Mouse (Mus musculus) ES-E14 (cell line): Measurements from ENCODE around the gene Ntrk3. TPM values are rescaled to one million over a fixed set of nuclear protein-coding genes. Genes with fewer than 3 reads are reported as not detected.
A peak's percentile ranks its signal among the peaks of the same experiment; 100 is the strongest.

Experiments used
- DNase-seq: peaks from one replicate; pipeline ENCODE4 v3.0.0-alpha.2; 2013; ENCODE audit warnings: low read depth, low spot score
- H3K27ac ChIP-seq: 2 replicates; pipeline ENCODE4 v1.5.1; 2012; ENCODE audit warnings: low read depth, mild to moderate bottlenecking, low read length, moderate library complexity, mixed read lengths; ENCODE audit not compliant: poor library complexity, insufficient read depth, severe bottlenecking
- H3K36me3 ChIP-seq: 2 replicates; pipeline ENCODE4 v1.6.1; 2012; ENCODE audit warnings: mild to moderate bottlenecking, low read length, moderate library complexity, mixed read lengths; ENCODE audit not compliant: control insufficient read depth, poor library complexity, insufficient read depth, severe bottlenecking
- H3K4me1 ChIP-seq, 2 experiments: fragments of 150-350 bp in 1 of 2; sonication (generic) in 1 of 2; 2 replicates each; pipeline ENCODE4 v1.6.1; 2012; ENCODE audit warnings: low read length in 2 of 2, mild to moderate bottlenecking in 1 of 2, mixed read lengths in 1 of 2; ENCODE audit not compliant: control insufficient read depth in 2 of 2, insufficient read depth in 2 of 2, poor library complexity in 1 of 2
- H3K4me3 ChIP-seq, 2 experiments: fragments of 150-350 bp in 1 of 2; sonication (generic) in 1 of 2; 2 replicates each; pipeline ENCODE4 v1.5.1; 2012; ENCODE audit warnings: low read length in 2 of 2, low read depth in 1 of 2, mild to moderate bottlenecking in 1 of 2, mixed read lengths in 1 of 2; ENCODE audit not compliant: insufficient read depth in 1 of 2, poor library complexity in 1 of 2, severe bottlenecking in 1 of 2
- H3K9ac ChIP-seq: 2 replicates; pipeline ENCODE4 v1.6.1; 2012; ENCODE audit warnings: low read depth, mild to moderate bottlenecking, low read length, mixed read lengths; ENCODE audit not compliant: poor library complexity, insufficient read depth, severe bottlenecking
- H3K9me3 ChIP-seq: fragments of 150-350 bp; sonication (generic); 2 replicates; pipeline ENCODE4 v1.6.1; 2012; ENCODE audit warnings: low read depth, mild to moderate bottlenecking, low read length; ENCODE audit not compliant: control insufficient read depth, insufficient read depth
- CHD2 ChIP-seq: IDR thresholded peaks from 2 replicates; pipeline ENCODE4 v1.6.1; 2014; ENCODE audit warnings: mild to moderate bottlenecking, low read depth, low read length, inconsistent platforms
- HCFC1 ChIP-seq: IDR thresholded peaks from 2 replicates; pipeline ENCODE4 v1.6.1; 2012; ENCODE audit warnings: low read length, inconsistent platforms, borderline replicate concordance; ENCODE audit not compliant: insufficient read depth
- MAFK ChIP-seq: IDR thresholded peaks from 2 replicates; pipeline ENCODE4 v1.6.1; 2014; ENCODE audit warnings: mild to moderate bottlenecking, low read depth, low read length, inconsistent platforms; ENCODE audit not compliant: insufficient read depth
- ZC3H11A ChIP-seq: IDR thresholded peaks from 2 replicates; pipeline ENCODE4 v1.6.1; 2012; ENCODE audit warnings: low read depth, mild to moderate bottlenecking, inconsistent platforms, low read length, borderline replicate concordance
- ZNF384 ChIP-seq: IDR thresholded peaks from 2 replicates; pipeline ENCODE4 v1.6.1; 2012; ENCODE audit warnings: low read depth, low read length, inconsistent platforms
- in situ Hi-C, 2 experiments: fragments of 600-800 bp; cut with MboI; formaldehyde crosslinking; loops; one replicate each; pipeline ENCODE4 v1.15.1; 2025; ENCODE audit warnings: low sequenced_read_pairs in 2 of 2, inconsistent platforms in 1 of 2; ENCODE audit not compliant: unreplicated experiment in 2 of 2
- total RNA-seq: library from RNA; depleted of rRNA; stranded (reverse); fragments of 300-350 nt; gene quantifications from 2 replicates; pipeline ENCODE4 v1.2.3, GENCODE M21; 2012; rRNA removed

Gene Ntrk3
- 0.32 and 0.40 TPM in 2 replicates for total RNA-seq

GRCm38 (mm10) chr7:78737614-78738210 lies at the start of gene Ntrk3:
Ntrk3 (minus strand) TSS chr7:78738012.
- H3K4me3 ChIP-seq = no peak within 1 kb of the TSS

GRCm38 (mm10) chr7:78785906-78786305 lies 48.1 kb upstream of the Ntrk3 start:
- Histone ChIP-seq H3K4me3 (no peak overlapping the region), H3K4me1 (no peaks in the 10 kb centered on the region), H3K27ac (no peak overlapping the region), H3K36me3 (peaks cover 10% of the 10 kb centered on the region; the same call in 1 of the 2 replicates), H3K9ac (no peak overlapping the region), H3K9me3 (no peaks in the 10 kb centered on the region)
- no peak for DNase-seq
- no peak for TF ChIP-seq ZNF384
- no peak for TF ChIP-seq CHD2
- no peak for TF ChIP-seq MAFK
- TF ChIP-seq ZC3H11A = no peak
- TF ChIP-seq HCFC1 = no peak
- in situ Hi-C loops = loop anchor here in 1 of 2 experiments (10.0 kb wide), 1 partner anchor 109 kb away; the partner anchor contains the start of gene Aen

More at GRCm38 (mm10) chr7:78737614-78738210, at the start of gene Ntrk3:
- Histone ChIP-seq H3K9ac (no peak within 1 kb of the TSS), H3K4me1 (no peaks in the 10 kb centered on the region), H3K36me3 (no peaks in the 10 kb centered on the region), H3K27ac (no peak within 1 kb of the TSS), H3K9me3 (no peaks in the 10 kb centered on the region)
- no peak for TF ChIP-seq ZNF384
- TF ChIP-seq MAFK = no peak
- no peak for TF ChIP-seq CHD2
- TF ChIP-seq ZC3H11A = no peak
- TF ChIP-seq HCFC1 = no peak
- no peak for DNase-seq
- in situ Hi-C loops = no loop called here

- H3K4me3 ChIP-seq = peak within 1 kb of the TSS; percentile 84 to 86
- in situ Hi-C loops = loop anchor here in 1 of 2 experiments (10.0 kb wide), 1 partner anchor 112 kb away; the partner anchor contains the start of gene Aen
- peak within 1 kb of the TSS; percentile 89 for H3K9ac ChIP-seq
- no peaks in the 10 kb centered on the region for H3K4me1 ChIP-seq
- H3K9me3 ChIP-seq = no peaks in the 10 kb centered on the region
- peaks cover 14% of the 10 kb centered on the region for H3K36me3 ChIP-seq
- H3K27ac ChIP-seq = no peak within 1 kb of the TSS
- peak; percentile 72 for DNase-seq
- TF ChIP-seq HCFC1 (peak; percentile 73; the same call in 1 of the 2 replicates), ZC3H11A (no peak)
Measured at GRCm38 (mm10) chr7:78782639-78783581, 45.1 kb upstream of the Ntrk3 start, which contains the start of the genes Mrps11 and Mrpl46. Mrps11 (plus strand) TSS chr7:78783119. Mrpl46 (minus strand) TSS chr7:78783531.

GRCm38 (mm10) chr7:78778741-78779140 lies 40.9 kb upstream of the Ntrk3 start:
- no peak overlapping the region for H3K27ac ChIP-seq
- H3K9me3 ChIP-seq = no peaks in the 10 kb centered on the region
- no peaks in the 10 kb centered on the region; a peak in 1 of 4 replicates for H3K4me1 ChIP-seq
- no peak for DNase-seq
- H3K4me3 ChIP-seq = no peak overlapping the region
- peaks cover 33% of the 10 kb centered on the region for H3K36me3 ChIP-seq
- TF ChIP-seq ZC3H11A (no peak), CHD2 (no peak), ZNF384 (no peak), MAFK (no peak), HCFC1 (no peak)
- H3K9ac ChIP-seq = no peak overlapping the region
- in situ Hi-C loops = no loop called here
